Mouse (Mus musculus) lung, postnatal 4 days (tissue): ENCODE data around the gene Auts2.

ENCODE experiments used
- DNase-seq, 2 experiments: peaks; one replicate each; pipeline ENCODE4 v3.0.0; 2021

The Auts2 gene

DNA sequence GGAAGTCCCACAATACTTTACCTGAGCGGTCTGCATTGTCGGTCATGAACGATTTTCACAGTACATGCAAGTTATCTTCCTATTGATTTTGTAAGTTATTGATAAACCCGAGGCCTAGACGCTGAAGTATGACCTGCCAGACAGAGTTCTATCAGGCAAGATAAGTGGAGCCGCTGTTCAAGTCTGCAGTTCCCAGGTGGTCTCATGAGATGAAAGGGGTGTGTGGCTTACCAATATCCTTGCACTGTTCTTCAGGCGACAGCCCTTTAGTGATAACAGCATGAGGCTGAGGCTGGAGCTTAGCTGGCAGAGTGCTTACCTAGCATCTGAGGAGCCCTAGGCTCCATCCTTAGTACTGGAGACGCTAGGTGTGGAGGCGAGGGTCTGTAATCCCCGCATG, 949.9 kb downstream of the Auts2 start:
- no peak for DNase-seq

- no peak for DNase-seq
Observed at GRCm38 (mm10) chr5:131589948-131590467, 953.1 kb downstream of the Auts2 start.

- DNase-seq = no peak
Observed at GRCm38 (mm10) chr5:131586332-131586700, 956.8 kb downstream of the Auts2 start.

DNA sequence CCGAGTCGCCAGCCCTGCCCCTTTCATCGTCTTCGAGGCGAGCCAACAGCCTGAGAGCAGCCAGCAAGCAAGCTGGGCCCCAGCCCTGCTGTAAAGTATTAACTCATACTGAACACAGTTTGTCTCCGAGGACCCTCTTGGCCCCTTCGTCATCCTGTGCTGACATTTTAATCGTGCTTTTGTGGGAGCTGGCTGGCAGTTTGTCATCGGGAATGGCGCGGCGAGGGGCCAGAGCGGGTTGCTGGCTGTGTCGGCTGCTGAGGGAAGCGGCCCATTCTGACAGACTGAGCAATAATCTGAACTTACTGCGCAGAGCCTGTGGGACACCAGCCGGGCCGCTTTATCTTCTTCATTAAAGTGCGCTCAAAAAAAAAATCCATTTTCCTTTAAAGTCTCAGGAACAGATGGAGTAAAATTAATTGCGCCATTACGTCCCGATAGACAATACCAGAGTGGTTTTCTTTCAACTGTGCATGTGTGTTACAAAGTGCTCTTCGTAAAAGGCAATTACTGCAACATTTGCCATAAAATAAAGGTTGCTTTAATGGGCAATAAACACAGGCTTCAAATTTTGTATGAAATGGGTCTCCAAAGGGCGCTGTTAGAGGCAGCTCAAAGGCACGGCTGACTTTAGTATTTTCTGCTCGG, 957.3 kb downstream of the Auts2 start:
- peak; percentile 10 to 38 for DNase-seq

DNA sequence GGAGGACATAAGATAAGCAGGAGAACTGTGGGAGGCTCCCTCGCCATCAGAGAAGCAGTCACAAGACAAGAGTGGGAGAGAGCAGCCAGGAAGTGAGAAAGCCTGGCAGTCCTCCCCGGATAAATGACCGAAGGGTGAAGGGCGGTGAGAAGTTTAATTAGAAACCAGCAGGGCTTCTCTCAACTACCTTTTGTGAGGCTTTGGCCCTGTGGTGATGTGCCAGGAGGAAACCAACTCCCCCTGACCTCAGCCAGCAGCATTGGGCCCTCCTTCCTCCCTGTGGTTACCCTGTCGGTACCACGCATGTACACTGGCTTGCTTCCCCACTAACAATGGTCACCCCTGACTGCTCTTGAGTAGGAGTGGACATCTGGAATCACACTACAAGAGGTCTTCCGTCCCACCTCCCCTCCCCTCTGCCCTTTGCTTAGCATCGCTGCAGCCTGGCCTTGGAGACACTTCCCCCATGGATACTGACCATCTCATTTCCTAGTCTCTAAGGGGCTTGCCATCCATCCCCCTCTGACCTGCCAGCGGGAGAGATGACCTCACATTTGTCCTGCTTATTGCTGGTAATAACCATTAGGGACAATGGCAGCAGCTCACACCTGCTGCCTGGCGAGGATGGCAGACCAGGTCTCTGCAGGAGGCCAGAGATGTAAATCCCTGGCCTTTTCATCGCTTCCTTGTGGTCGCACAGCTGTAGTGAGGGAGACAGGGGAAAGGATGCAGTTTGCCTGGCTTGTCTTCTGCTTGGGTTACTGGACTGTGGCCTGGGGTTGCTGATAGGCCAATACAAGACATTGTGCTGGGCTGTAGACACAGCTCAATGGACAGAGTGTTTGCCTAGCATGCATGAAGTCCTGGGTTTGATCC, 958.6 kb downstream of the Auts2 start:
- DNase-seq = no peak

DNA sequence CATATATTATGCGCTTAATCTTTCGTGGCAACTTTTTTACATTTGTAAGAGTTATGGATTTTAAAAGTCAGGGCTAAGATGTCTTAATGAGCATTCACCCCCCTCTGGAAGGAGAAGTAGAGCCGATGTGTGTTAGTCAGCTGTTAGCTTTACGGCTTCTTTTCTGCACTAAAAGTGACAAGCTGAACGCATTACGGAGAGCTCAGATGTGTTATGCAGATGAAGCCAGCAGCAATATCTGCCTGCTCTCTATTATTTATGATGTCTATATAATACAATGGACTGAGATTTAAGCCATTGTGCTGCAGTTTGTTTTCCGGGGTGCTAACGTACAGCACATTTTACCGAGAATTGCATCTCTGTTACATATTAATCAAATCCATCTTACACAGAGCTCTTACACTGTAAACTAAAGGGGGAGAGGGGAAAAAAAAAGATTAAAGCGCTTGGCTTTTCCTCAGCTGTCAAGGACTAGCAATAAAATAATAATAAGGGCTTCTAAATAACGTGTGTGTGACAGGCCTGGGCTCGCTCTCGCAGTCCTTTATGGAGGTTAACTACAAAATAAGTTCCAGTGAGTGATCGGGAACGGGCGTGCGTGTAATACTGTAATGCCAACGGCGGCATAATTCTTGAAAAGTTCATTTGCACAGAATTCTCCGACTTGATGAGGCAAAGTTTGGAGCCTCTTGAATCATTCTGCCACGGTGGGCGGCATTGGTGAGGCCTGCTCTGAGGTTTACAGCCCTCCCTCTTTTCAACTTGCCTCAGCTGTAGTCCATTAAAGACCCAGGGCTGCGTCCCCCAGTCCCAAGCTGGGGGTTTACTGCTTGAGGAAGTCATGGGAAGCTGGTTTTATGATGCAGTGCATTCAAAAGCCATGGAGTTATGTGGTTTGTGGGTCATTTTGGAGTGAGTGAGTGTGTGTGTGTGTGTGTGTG, 961.8 kb downstream of the Auts2 start:
- no peak for DNase-seq

DNA sequence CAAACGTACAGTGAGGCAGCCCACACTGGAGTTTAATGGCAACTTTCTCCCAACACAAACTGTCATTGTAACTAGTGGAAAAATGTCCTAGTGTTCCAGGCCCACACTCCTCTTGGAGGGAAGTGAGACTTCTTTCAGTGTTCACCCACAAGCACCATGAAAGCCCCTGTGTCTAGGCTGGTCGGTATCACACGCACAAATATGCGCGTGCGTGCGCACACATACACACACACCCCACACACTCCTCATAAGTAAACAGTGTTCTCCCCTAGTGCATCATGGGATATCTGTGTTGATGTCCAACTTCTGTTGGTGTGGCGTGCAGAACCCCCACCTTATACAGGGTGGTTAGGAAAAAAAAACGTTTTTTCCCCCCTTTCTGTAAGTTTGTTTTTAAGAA, 964.4 kb downstream of the Auts2 start:
- no peak for DNase-seq

DNA sequence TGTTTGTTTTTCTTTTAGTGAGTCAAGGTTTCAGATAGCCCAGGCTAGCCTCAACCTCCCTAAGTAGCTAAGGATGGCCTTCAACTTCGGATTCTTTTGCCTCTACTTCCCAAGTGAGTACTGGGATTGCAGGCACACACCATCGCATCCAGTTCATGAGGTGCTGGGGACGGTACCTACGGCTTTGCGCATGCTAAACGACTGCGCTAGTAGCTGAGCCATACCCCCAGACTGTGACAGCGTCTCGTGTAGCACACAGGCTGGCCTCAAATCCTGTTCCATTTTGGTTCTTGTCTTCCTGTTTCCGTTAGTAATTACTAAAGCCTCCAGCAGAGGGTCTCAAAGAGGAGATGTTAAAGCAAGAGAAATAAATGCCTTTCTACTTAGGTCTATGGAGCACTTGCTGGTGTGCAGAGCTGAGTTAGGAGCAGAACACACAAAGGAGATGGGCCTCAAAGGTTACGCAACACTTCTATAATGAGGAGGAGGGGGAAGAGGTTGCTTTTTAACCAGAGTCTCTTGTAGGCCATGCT, 967.3 kb downstream of the Auts2 start:
- DNase-seq = no peak

DNA sequence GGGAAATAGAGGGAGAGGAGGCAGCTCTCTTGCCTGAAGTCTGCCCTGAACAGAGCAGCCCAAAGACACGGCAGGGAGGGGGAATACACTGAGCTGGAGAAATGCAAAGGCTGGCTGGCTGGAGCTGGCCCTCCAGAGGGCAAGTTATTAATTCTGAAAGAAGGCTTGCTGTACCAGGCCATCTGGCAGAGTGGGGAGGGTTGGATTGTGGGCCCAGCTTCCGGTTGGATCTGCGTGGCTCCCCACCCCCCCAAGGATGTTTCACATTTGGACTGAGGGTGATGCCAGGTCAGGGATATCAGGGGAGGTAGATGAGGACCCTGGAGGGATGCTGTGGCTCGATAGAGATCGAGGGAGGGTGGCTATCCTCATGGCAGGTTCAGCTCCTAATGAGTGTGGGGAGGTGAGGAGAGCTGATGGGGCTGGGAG, 968.0 kb downstream of the Auts2 start:
- DNase-seq = no peak

- DNase-seq = no peak
Observed at GRCm38 (mm10) chr5:131574469-131575085, 968.6 kb downstream of the Auts2 start.

DNA sequence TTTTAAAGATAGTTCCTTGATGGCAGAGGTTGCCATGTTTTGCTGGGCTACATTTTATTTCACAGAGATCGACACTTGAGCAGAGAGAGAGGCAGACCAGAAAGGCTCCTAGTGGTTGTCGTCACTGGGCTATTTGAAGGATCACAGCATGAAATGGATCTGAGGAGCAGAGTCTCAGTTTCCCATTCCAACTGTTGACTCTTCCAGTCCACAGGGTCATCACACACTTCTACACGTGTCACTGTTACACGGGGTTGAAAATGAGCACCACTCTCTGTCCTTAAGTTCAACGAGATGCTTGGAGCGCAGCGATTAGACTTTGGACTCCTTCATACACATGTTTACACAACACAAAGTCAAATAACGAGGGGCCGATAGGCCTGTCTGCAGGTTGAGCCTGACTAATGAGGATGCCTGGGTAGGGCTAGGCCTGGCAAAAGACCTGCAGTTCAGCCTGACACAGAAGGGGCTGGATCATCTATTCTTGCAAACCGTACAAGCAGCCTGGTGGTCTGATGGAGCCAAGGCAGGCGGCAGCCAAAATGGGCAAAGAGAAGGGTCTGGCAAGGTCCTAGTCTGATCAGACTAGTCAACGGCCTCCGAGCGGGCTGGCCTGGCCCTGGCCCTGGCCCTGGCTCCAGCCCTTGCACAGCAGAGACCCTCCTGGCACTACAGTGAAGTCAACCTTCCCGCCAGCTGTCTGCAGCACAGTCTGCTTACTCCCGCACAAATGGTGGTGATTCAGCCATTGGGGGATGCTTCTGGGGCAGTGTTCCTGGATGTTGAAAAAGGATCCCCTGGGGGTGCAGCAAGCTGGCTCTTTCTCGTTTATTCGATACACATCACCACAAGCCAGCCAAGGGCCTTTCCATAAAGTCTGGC, 969.6 kb downstream of the Auts2 start:
- no peak for DNase-seq

DNA sequence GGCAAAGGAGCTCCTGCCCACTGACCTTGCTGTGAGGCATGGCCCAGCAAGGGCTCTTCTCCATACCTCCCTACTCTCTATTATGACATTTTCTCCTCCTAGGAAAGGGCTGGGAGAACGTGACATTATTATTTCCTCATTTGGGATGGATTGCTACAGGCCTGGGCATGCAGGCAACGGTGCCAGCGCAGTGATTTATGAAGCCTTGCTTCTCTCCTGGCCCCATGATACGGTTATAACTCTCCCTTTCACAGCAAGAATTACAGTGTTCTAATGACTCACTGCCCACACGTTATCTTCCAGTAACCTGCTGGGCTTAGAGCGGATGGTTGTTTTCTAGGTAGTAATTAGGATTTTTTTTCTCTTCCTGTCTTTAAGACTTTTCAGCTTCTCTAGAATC, 977.1 kb downstream of the Auts2 start:
- no peak for DNase-seq

DNA sequence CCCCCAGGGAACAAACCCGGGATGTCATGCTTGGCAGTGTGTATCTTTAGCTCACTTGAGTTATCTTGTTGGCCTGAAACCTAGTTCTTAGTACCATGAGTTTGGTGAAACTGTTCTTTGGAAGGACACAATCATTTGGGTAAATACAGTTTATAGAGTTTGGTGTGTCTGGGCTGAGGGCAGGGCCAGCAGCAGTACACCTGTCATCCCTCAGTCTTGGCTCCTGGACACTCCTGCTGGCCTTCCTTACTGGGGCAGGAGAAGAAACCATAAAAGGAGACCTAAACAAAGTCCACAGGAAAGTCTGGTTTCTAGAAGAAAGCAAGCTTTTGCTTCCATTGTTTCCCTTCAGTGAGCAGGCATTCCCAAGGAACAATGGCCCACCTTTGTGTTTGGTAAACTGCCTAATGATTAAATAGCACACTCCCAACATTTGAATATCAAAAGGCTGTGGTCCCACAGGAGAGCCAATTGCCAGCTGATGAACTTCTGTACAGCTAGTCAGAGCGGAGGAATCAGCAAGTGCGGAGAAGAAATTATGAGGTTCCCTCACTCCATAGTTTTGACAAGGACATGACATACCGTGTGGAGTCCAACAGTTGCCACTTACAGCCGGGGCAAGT, 979.4 kb downstream of the Auts2 start:
- DNase-seq = no peak

- no peak for DNase-seq
Observed at GRCm38 (mm10) chr5:131560773-131561560, 982.2 kb downstream of the Auts2 start.

- no peak for DNase-seq
Observed at GRCm38 (mm10) chr5:131558403-131559174, 984.6 kb downstream of the Auts2 start.

DNA sequence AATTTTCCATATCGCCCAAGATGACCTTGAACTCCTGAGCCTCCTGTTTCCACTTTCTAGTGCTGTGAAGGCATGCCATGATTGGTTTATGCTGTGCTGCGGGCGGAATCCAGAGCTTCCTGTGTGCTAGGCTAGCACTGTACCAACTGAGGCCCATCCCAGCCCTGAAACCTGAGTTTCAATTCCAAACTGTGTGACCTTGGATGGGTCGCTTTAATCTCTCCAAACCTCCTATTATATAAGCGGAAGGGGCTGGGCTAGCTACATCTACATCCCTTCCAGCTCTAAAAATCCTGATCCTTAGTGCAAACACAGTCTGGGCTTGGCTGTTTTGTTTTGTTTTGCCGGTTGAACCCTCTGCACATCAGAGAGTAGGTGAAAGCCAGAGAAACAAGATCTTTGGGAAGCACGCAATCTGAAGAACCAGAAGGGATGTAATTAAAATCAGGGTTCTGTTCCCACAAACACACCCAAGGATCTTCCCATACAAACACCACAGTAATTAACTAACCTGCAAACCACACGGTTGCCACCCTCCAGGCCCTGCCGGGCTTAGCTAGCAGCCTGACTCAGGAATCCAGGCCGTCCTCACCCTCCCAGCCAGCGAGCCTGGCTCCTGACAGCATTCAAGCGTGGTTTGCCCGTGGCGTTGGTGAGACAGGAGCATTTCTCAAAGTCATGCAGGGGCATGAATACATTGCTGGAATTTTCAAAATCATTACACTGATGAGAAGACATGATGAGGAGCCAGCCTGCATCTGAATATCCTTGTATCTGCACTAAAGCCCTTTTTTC, 985.4 kb downstream of the Auts2 start:
- DNase-seq = no peak

DNA sequence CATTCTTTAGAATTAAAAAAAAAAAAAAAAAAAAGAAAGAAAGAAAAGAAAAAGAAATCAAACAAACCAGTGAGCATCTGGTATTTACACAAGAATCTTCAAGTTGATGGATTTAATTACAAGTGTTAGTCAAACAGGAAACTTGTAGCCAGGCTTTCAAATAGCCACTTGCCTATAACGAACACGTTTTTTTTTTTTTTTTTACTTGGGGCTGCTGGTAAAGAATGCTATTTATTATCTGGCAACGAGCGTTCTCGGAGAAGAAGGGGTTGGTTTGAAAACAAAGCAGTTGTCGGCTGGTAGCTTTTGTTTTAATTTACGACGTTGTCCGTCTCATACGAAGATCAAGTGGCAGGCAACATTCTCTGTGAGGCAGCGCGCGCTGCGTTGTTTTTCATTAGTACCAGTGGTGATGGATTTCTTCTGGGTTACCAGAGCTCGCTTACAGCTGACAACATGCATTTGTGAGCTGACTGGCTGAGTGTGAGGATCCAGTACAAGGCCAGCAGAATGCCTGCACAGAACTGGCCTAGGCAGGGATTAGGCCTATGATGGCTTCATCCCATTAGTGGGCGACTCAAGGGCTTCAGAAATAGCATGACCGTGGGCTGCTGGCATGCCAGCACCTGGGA, 994.1 kb downstream of the Auts2 start:
- DNase-seq = peak; percentile 4 to 21

- DNase-seq = no peak
Observed at GRCm38 (mm10) chr5:131547926-131548325, 995.2 kb downstream of the Auts2 start.
